Mouse (Mus musculus): ENCODE measurements around the gene Gng2.

Gene Gng2

DNA sequence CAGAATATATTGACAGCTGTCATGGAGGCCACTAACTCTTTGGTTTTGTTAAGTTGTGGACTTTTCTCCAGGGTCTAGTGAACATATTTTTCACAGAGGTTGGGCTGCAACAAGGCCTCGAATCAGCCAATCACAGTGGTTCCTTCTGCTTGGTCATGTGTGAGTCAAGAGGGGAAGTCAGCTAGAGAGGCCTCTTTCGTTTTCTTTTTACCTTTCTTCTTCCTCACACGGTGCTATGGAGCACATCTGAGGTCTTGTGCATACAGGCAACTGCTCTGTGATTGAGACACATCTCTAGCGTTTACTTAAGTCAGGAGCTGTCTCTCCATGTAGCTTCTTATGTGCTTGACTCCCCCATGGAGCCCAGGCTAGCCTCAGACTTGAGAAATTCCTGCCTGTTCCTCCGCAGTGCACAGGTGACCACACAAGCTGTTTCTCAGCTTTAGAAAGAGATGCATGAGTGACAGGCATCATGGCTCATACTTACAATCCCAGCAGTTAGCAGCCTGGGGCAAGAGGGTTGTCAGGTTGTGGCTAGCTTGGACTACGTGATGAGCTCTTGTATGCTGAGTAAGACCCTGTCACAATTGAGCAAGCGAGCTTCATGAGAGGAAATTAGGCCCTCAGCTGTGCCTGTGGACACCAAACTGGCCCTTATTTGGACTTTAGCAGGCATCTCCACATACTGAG lies 9.0 kb downstream of the Gng2 start:
- no peak for TF ChIP-seq GATA4 (IDR thresholded peaks at IDR 0.05; ENCODE audit: insufficient replicate concordance, low read length)

DNA sequence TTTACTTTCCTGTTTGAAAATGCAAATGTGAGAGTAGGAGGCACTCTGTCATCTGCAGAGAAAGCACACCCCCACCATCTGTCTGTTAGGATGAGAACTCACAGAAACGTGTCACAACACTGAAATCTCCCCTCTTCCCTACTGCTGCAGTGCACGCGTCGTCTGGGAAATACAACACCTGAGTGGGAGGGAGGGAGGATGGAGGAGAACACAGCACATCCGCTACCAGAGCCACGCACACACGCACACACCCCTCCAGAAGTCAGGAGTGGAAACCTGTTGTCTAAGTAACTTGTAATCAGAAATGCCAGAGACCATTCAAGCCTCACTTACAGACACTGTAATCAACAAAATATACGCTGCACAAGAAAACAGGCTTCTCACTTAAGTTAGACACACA lies 9.9 kb downstream of the Gng2 start:
- TF ChIP-seq GATA4 (IDR thresholded peaks at IDR 0.05; ENCODE audit: insufficient replicate concordance, low read length) = no peak

- no peak for TF ChIP-seq GATA4 (IDR thresholded peaks at IDR 0.05; ENCODE audit: insufficient replicate concordance, low read length)
These were observed 13.4 kb downstream of the Gng2 start for GRCm38 (mm10) chr14:19963961-19964505.

DNA sequence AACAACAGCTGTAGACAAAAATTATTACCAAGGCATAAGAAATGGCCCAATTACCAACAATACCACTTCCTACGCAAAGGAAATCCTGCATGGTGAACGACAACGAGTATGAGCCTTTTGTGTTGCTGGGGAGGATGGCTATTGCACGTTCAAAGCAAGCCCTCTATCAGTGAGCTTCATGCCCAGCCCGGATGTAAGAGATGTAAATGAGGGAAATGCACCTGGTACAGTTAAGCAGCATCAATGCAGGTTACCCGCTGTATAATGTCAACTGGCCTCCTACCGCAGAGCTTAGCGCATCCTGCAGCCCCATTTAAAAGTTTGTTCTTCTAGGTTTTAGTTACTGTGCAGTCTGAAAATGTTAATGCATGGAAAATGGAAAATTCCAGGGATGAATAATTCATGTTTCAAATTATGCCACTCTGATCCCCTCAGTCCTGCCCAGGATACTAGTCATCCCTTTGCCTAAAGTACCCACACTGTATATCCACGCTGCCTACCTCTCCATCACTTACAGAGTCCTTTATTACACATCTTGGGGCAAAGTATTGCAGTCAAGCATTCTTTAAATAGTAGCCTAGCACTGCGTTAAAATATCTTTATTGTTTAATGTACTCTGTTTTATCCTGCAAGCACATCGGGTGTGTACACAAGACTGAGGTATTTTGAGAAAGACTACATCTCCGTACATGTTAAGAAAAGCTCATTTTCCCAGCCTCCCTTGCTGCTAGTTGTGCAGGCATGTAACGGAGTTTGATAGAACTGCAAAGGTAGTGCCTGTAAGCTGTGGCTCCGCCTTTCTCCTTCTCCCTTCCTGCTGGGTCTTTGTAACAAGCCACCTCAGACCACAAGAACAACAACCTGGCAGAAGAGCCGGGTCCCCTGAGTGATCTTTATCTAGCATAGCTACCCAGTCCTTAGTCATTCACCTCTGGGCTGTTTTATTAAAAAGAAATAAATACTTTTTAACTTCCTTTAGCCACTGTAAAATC lies 15.2 kb downstream of the Gng2 start:
- TF ChIP-seq GATA4 (IDR thresholded peaks at IDR 0.05; ENCODE audit: insufficient replicate concordance, low read length) = no peak

GRCm38 (mm10) chr14:19959860-19960259 lies 17.6 kb downstream of the Gng2 start:
- no peak for TF ChIP-seq GATA4 (IDR thresholded peaks at IDR 0.05; ENCODE audit: insufficient replicate concordance, low read length)

DNA sequence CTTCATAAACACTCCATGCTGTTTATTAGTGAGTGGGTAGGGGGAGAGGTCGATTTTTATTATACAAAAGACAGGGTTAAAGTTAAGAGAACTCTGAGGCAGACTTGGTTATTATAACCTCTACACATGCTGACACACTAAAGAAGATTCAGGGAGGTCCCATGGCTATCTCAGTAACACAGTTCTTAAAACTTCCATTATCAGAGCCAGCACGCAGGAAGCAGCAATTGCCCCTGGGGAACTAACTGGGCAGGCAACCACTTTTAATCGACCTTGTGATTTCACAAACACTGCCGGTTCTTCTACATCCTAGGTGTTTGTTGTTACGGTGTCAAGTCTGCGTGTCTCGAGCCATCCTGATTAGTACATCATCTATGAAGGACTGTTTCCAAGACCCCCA lies 22.4 kb downstream of the Gng2 start:
- no peak for TF ChIP-seq GATA4 (IDR thresholded peaks at IDR 0.05; ENCODE audit: insufficient replicate concordance, low read length)

DNA sequence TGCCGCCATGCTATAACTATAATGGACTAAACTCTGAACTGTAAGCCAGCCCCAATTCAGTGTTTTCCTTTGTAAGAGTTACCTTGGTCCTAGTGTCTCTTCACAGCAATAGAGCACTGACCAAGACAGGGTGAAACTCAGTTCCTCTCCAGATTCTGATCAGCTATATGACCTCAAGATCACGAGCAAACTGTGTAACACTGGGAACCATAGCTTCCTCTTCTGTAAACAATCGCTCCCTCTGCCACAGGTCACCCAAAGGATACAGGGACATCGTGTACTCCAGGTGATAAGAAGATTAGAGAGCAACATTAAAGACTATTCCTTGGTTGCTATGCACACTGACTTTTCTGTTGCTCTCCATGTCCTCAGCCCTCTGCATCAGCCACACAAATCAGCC lies 26.6 kb downstream of the Gng2 start:
- TF ChIP-seq GATA4 (IDR thresholded peaks at IDR 0.05; ENCODE audit: insufficient replicate concordance, low read length) = no peak

DNA sequence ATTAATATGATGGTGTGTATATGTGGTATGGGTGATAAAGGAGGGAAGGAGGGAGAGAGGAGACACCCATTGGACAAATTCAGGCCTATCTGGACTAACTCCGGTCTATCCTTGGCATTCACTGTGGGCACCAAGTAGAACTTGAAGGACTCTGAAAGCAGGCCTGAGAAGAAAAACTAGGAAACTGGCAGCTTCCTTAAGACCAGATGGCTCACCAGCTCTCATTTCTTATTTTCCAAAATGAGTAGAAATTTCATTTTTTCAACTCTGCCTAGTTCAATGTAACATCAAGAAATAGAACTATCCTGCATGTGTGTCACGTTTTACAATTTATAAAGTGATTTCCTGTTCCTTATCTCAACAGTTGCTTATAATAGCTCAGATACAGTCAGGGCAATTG lies 28.0 kb downstream of the Gng2 start:
- no peak for TF ChIP-seq GATA4 (IDR thresholded peaks at IDR 0.05; ENCODE audit: insufficient replicate concordance, low read length)

GRCm38 (mm10) chr14:19946221-19946620 lies 31.2 kb downstream of the Gng2 start:
- no peak for TF ChIP-seq GATA4 (IDR thresholded peaks at IDR 0.05; ENCODE audit: insufficient replicate concordance, low read length)

DNA sequence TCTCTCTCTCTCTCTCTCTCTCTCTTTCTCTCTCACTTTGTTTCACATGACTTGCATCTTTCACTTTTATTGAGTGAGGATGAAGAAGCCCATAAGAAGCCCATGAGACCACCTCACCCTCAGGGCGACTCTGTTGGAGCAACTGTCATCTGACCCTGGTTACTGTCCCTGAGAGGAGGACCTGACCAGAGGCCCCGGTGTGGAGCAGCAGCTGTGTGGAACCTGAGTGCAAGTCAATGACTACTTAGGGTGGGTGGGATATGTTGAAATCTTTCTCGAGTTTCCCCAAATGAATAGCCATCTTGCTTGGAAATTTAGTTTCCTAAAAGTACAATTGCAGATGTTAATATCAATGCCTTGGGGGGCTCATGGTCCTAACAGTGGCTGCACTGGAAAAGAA lies 34.7 kb downstream of the Gng2 start:
- no peak for TF ChIP-seq GATA4 (IDR thresholded peaks at IDR 0.05; ENCODE audit: insufficient replicate concordance, low read length)

- no peak for TF ChIP-seq GATA4 (IDR thresholded peaks at IDR 0.05; ENCODE audit: insufficient replicate concordance, low read length)
These were observed 35.1 kb downstream of the Gng2 start for GRCm38 (mm10) chr14:19942329-19942728.

GRCm38 (mm10) chr14:19940066-19940465 lies 37.4 kb downstream of the Gng2 start:
- TF ChIP-seq GATA4 (IDR thresholded peaks at IDR 0.05; ENCODE audit: insufficient replicate concordance, low read length) = no peak

DNA sequence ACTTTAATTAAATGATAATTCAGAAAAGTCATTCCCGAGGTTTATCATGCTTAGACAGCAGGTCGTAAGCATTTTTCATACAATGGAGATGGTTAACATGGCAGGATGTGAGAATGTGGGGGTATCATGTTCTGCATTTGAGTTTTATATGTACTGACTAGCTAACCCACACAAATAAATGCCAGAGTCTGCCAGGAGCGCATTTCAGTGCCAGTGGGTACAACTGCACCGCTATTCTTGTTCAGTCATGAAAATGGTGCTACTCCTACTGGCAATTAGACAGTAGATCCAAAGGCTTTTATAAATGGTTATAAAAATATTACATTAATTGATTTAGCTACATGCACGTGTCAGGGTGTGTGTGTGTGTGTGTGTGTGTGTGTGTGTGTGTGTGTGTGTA lies 38.9 kb downstream of the Gng2 start:
- no peak for TF ChIP-seq GATA4 (IDR thresholded peaks at IDR 0.05; ENCODE audit: insufficient replicate concordance, low read length)

DNA sequence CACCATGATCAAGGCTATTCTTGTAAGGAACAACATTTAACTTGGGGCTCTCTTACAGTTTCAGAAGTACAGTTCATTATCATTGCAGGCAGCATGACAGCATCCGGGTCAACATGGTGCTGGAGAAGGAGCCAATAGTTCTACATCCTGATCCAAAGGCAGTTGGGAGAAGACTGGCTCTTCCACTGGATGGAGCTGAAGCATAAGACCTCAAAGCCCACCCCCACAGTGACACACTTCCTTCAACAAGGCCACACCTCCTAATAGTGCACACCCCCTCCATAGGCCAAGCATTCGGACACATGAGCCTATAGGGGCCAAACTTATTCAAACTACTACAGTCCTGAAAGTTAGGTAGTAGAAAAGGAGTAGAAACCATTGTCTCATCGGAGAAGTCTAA lies 42.3 kb downstream of the Gng2 start:
- TF ChIP-seq GATA4 (IDR thresholded peaks at IDR 0.05; ENCODE audit: insufficient replicate concordance, low read length) = no peak

DNA sequence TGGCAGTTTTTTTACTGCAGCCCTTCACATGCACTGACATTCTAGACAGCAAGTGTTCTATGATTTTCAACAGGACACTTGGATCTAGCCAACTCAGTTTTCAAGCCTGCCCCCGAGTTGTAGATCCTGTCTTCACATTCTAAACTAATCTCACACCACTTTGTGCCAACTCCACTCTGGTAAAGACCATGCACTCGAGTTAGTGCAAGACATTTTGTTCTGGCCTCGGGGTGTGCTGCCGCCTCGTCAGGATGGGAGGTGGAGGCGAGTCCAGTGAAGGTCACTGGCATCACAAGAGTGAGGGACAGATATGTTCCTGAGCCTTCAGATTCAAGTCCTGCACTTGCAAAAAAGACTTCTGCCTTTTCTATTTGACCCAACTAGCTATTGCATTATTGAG lies 44.1 kb downstream of the Gng2 start:
- no peak for TF ChIP-seq GATA4 (IDR thresholded peaks at IDR 0.05; ENCODE audit: insufficient replicate concordance, low read length)

- no peak for TF ChIP-seq GATA4 (IDR thresholded peaks at IDR 0.05; ENCODE audit: insufficient replicate concordance, low read length)
These were observed 49.5 kb downstream of the Gng2 start for GRCm38 (mm10) chr14:19927879-19928278.

All from liver, adult (tissue).